Mouse (Mus musculus) heart, postnatal 36 days (tissue): ENCODE data around the gene Jun. TPM values are rescaled to one million over a fixed set of nuclear protein-coding genes. Genes with fewer than 3 reads are reported as not detected.

Experiments used
- DNase-seq, 2 experiments: peaks; one replicate each; pipeline ENCODE4 v3.0.0; 2021 to 2022
- intact Hi-C: fragments of 180-260 bp; cut with DNase I; formaldehyde crosslinking; loops from one replicate; pipeline ENCODE4 v1.15.1; 2025
- total RNA-seq, 2 experiments: library from RNA; stranded (reverse); gene quantifications; 2 replicates each; pipeline ENCODE4 v1.2.3; 2021

The Jun gene
- total RNA-seq, 2 experiments from 2014 or later, result 46.7 to 63.5 TPM

- intact Hi-C loops, result no loop called here
- DNase-seq, result no peak
These were observed 7.3 kb downstream of the Jun start for GRCm38 (mm10) chr4:95044721-95045120.

GRCm38 (mm10) chr4:95038024-95038423 is 14.0 kb downstream of the Jun start:
- intact Hi-C loops, result no loop called here
- peak in 1 of 2 experiments; percentile 23 for DNase-seq

DNA sequence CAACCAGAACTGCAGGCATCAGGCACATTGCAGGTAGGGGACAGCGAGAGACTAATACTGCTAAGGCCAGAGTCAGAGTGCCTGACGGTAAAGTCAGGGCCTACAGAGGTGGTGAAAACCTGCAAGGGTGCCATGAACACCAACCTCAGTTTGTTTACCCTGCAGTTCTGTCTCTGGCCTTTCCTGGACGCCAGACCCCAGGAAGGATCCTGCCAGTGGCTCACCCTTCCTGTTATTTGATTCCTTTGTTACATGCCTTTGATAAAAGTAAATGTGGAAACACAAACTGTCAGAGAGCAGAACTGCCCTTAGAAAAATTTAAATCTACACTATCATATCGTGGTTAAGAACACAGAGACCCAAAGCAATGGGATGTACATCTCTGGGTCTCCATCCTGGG is 20.9 kb downstream of the Jun start:
- intact Hi-C loops, result no loop called here
- DNase-seq, result no peak

- intact Hi-C loops, result no loop called here
These were observed 26.0 kb downstream of the Jun start for GRCm38 (mm10) chr4:95025847-95026600.

GRCm38 (mm10) chr4:95023350-95023953 is 28.6 kb downstream of the Jun start:
- intact Hi-C loops, result no loop called here
- DNase-seq, result no peak

More at GRCm38 (mm10) chr4:95025847-95026600, 26.0 kb downstream of the Jun start:
- DNase-seq, result no peak

- intact Hi-C loops, result no loop called here
- no peak for DNase-seq
These were observed 30.1 kb downstream of the Jun start for GRCm38 (mm10) chr4:95021649-95022637.

DNA sequence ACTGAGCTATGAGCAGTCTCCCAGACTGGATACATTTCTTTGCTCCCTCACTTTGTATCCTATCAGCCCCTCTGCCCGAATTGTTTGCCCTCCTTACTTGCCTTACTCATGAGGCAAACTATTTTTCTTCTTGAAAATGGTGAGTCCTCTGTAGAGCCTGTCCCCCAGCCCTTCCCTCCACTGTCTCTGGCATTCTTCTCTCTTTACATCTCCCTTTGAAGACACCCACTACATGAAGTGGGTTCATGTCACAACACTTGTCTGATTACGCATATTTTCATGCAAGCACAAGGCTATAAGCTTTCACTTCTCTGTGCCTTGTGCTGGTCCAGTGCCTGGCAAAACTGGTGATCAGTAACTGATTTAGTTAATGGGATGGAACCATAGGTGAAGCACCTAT is 31.8 kb downstream of the Jun start:
- no peak for DNase-seq
- intact Hi-C loops, result no loop called here

GRCm38 (mm10) chr4:95018221-95018620 is 33.8 kb downstream of the Jun start:
- intact Hi-C loops, result no loop called here
- no peak for DNase-seq

DNA sequence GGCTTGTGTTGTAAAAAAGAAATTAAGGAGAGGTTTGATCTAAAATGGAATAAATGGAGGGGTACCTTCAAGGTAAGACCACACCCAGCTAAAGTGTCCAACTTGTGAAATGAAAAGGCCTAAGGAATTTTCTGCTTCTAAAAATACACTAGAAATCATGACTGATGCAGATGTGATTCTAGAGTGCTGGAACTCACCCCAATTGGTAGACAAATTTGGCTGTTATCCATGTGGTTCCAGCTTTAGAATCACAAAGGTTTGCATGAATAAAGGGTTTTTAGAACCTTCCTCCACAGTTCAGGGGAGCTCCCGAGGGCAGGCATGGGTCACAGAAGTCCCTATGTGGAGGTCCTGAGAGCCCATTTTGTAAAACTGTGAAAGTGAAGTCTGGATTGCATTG is 39.3 kb downstream of the Jun start:
- no peak for DNase-seq
- intact Hi-C loops, result no loop called here

DNA sequence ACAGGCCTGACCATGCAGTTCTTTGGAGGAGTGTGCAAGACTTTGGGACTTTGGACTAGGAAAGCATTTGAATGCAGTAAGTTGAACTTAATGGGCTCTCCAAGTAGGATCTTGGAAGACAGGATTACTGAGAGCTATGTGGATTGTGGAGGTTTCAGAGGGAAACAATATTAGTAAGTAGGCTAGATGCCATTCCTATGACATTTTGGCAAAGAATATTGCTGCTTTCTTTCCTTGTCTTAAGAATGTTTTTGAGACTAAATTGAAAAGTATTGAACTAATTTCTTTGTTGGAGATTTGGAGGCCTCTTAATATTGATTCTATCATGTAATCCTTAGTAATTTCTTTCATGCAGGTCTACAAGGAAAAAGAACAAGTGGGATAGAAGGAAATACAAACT is 39.8 kb downstream of the Jun start:
- intact Hi-C loops, result no loop called here
- DNase-seq, result no peak

GRCm38 (mm10) chr4:95008175-95009057 is 43.6 kb downstream of the Jun start:
- intact Hi-C loops, result loop anchor here (1.0 to 10.0 kb wide), 5 partner anchors 39 to 1016 kb away; no protein-coding TSS in a partner anchor

DNA sequence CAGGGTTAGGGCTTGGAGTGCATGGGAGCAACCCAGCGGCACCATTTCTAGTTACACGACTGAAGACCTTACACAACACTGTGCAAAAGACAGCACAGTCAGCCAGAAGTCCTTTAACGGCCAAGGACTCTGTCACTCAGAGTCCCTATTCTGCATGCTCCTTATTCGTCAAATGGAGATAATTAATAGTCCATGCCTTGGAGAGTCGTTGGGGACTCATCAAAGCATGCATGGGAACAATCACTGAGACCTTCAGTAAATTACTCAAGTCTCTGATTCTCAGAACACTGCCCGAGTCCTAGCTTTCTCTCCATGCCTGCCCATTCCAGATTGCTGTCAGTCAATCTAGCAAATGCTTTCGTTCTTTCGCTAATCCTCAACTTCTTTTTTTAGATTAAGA is 44.3 kb downstream of the Jun start:
- no peak for DNase-seq
- intact Hi-C loops, result loop anchor here (1.0 to 10.0 kb wide), 5 partner anchors 40 to 1017 kb away; no protein-coding TSS in a partner anchor

More at GRCm38 (mm10) chr4:95008175-95009057, 43.6 kb downstream of the Jun start:
- DNase-seq, result peak; percentile 74 to 85

DNA sequence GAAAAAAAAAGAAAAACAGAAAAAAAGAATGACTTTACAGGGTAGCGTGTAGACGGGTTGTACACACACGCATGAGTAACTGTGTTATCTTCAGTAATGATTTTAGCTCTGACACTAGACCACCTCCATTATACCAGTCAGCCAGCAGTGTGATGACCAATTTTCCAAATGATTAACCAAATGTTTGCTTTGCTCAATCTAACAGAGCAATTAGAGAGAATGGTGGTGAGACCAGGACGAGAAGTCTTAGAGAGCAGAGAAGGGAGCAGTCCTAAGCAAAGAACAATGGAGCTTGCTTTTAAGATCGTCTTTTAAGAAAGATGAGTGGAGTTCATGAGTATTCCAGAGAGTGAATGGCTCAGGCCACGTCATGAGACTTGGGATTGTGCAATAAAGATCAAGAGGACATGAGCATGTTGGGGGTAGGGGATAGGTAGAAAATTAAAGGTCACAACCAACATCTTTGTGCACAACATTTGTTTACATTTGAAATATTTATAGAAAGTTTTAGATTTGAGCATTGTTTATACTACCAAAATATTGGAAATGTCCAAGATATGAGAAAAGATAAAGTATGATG is 46.7 kb downstream of the Jun start:
- intact Hi-C loops, result loop anchor here (5.0 to 10.0 kb wide), 2 partner anchors 717 to 1019 kb away; no protein-coding TSS in a partner anchor
- no peak for DNase-seq

DNA sequence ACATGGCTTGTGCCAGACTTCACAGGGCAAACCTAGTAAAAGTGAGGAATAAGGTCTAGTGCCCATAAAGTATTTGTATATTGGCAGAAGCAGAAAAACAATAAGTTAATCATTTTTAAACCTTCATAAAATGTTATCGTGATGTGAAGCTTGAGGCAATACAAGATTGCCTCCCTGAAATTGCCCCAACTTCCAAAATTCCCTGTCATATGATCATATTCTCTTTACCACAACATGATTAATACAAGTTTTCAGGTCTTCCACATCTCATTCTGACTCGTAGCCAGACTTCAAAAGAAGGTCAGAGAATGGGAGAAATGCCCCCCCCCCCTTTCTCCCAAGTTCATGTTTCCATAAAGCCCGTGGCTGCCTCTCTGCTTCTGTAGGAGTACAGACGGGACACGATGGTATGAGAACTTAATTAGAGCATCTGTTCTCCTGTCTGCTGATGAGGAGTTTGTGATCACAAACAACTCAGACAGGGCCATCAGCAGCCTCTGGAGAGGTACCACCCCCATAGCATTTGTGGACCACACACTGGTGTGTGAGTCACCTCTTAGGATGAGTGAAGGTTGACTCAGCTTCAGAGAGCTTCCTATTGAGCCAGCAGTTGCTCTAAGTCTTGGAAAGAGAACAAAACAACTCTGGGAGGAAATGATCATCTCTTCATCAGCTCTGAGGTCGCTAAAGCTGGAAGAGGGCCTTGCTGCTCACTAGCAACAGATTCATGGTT is 50.8 kb downstream of the Jun start:
- intact Hi-C loops, result loop anchor here (10.0 kb wide), 1 partner anchor 1024 kb away; no protein-coding TSS in a partner anchor
- no peak for DNase-seq

- intact Hi-C loops, result loop anchor here (10.0 kb wide), 1 partner anchor 1025 kb away; no protein-coding TSS in a partner anchor
- no peak for DNase-seq
These were observed 51.9 kb downstream of the Jun start for GRCm38 (mm10) chr4:95000147-95000546.

- no peak for DNase-seq
- intact Hi-C loops, result no loop called here
These were observed 52.8 kb downstream of the Jun start for GRCm38 (mm10) chr4:94999249-94999648.
